Mouse (Mus musculus): Measurements from ENCODE around the gene E030025P04Rik. TPM values are rescaled to one million over a fixed set of nuclear protein-coding genes. Genes with fewer than 3 reads are reported as not detected.

The E030025P04Rik gene
- polyA plus RNA-seq, 1 experiment from 2014 or later, result not detected

- no peak for ATAC-seq (ENCODE audit: insufficient read depth, low FRiP score)
- Histone ChIP-seq H3K27me3 (ENCODE audit: control insufficient read depth, insufficient read depth, low read length) (no peaks in the 10 kb centered on the region), H3K9me3 (replicated peaks; ENCODE audit: control insufficient read depth, low read length) (no peaks in the 10 kb centered on the region; the same call in 1 of the 2 replicates), H3K4me3 (replicated peaks; ENCODE audit: low read length) (no peak overlapping the region), H3K9ac (ENCODE audit: low read length) (no peak overlapping the region), H3K4me1 (ENCODE audit: control insufficient read depth, insufficient read depth, low read length) (no peaks in the 10 kb centered on the region), H3K27ac (ENCODE audit: low read length) (no peak overlapping the region), H3K36me3 (ENCODE audit: control insufficient read depth, insufficient read depth, low read length) (no peaks in the 10 kb centered on the region), H3K4me2 (ENCODE audit: low read depth, low read length) (no peak overlapping the region)
- 88% methylated on average over 1 of the region's 1 CpGs for WGBS
Observed at GRCm38 (mm10) chr11:109172224-109172623, 28.1 kb upstream of the E030025P04Rik start.

GRCm38 (mm10) chr11:109170771-109171170 lies 26.6 kb upstream of the E030025P04Rik start:
- Histone ChIP-seq H3K36me3 (ENCODE audit: control insufficient read depth, insufficient read depth, low read length) (no peaks in the 10 kb centered on the region), H3K4me3 (replicated peaks; ENCODE audit: low read length) (no peak overlapping the region), H3K27ac (ENCODE audit: low read length) (no peak overlapping the region), H3K4me1 (ENCODE audit: control insufficient read depth, insufficient read depth, low read length) (no peaks in the 10 kb centered on the region), H3K9ac (ENCODE audit: low read length) (no peak overlapping the region), H3K27me3 (ENCODE audit: control insufficient read depth, insufficient read depth, low read length) (no peaks in the 10 kb centered on the region), H3K9me3 (replicated peaks; ENCODE audit: control insufficient read depth, low read length) (no peaks in the 10 kb centered on the region; the same call in 1 of the 2 replicates), H3K4me2 (ENCODE audit: low read depth, low read length) (no peak overlapping the region)
- no peak for ATAC-seq (ENCODE audit: insufficient read depth, low FRiP score)
- WGBS, result 94% methylated on average over 6 of the region's 6 CpGs

- no peak for ATAC-seq (ENCODE audit: insufficient read depth, low FRiP score)
- H3K4me1 ChIP-seq (ENCODE audit: control insufficient read depth, insufficient read depth, low read length), result no peaks in the 10 kb centered on the region
- H3K4me3 ChIP-seq (replicated peaks; ENCODE audit: low read length), result no peak overlapping the region
- H3K27me3 ChIP-seq (ENCODE audit: control insufficient read depth, insufficient read depth, low read length), result no peaks in the 10 kb centered on the region
- H3K4me2 ChIP-seq (ENCODE audit: low read depth, low read length), result no peak overlapping the region
- 69% methylated on average over 5 of the region's 5 CpGs for WGBS
- no peak overlapping the region for H3K9ac ChIP-seq (ENCODE audit: low read length)
- no peaks in the 10 kb centered on the region for H3K36me3 ChIP-seq (ENCODE audit: control insufficient read depth, insufficient read depth, low read length)
- no peaks in the 10 kb centered on the region for H3K9me3 ChIP-seq (replicated peaks; ENCODE audit: control insufficient read depth, low read length)
- no peak overlapping the region for H3K27ac ChIP-seq (ENCODE audit: low read length)
Observed at GRCm38 (mm10) chr11:109157694-109158093, 13.5 kb upstream of the E030025P04Rik start.

GRCm38 (mm10) chr11:109144890-109145341 lies 747 bp upstream of the E030025P04Rik start:
- no peak overlapping the region for H3K27ac ChIP-seq (ENCODE audit: low read length)
- ATAC-seq (ENCODE audit: insufficient read depth, low FRiP score), result 0 out of 2 replicates have a peak, but pooled peaks have one; percentile 23
- WGBS, result 44% methylated on average over 7 of the region's 7 CpGs

GRCm38 (mm10) chr11:109126482-109126881 lies 17.7 kb downstream of the E030025P04Rik start:
- Histone ChIP-seq H3K9ac (ENCODE audit: low read length) (no peak overlapping the region), H3K27ac (ENCODE audit: low read length) (no peak overlapping the region), H3K4me1 (ENCODE audit: control insufficient read depth, insufficient read depth, low read length) (no peaks in the 10 kb centered on the region), H3K4me2 (ENCODE audit: low read depth, low read length) (no peak overlapping the region), H3K36me3 (ENCODE audit: control insufficient read depth, insufficient read depth, low read length) (no peaks in the 10 kb centered on the region), H3K9me3 (replicated peaks; ENCODE audit: control insufficient read depth, low read length) (no peaks in the 10 kb centered on the region), H3K27me3 (ENCODE audit: control insufficient read depth, insufficient read depth, low read length) (no peaks in the 10 kb centered on the region), H3K4me3 (replicated peaks; ENCODE audit: low read length) (no peak overlapping the region)
- WGBS, result 67% methylated on average over 7 of the region's 7 CpGs
- peak; percentile 44; the same call in 1 of the 2 replicates for ATAC-seq (ENCODE audit: insufficient read depth, low FRiP score)

More at GRCm38 (mm10) chr11:109144890-109145341, 747 bp upstream of the E030025P04Rik start:
- no peaks in the 10 kb centered on the region for H3K27me3 ChIP-seq (ENCODE audit: control insufficient read depth, insufficient read depth, low read length)
- no peaks in the 10 kb centered on the region for H3K9me3 ChIP-seq (replicated peaks; ENCODE audit: control insufficient read depth, low read length)
- no peaks in the 10 kb centered on the region for H3K36me3 ChIP-seq (ENCODE audit: control insufficient read depth, insufficient read depth, low read length)
- no peaks in the 10 kb centered on the region for H3K4me1 ChIP-seq (ENCODE audit: control insufficient read depth, insufficient read depth, low read length)
- no peak overlapping the region for H3K4me2 ChIP-seq (ENCODE audit: low read depth, low read length)
- no peak overlapping the region for H3K9ac ChIP-seq (ENCODE audit: low read length)
- no peak overlapping the region for H3K4me3 ChIP-seq (replicated peaks; ENCODE audit: low read length)

GRCm38 (mm10) chr11:109125451-109125850 lies 18.7 kb downstream of the E030025P04Rik start:
- no peak overlapping the region for H3K4me2 ChIP-seq (ENCODE audit: low read depth, low read length)
- no peaks in the 10 kb centered on the region for H3K36me3 ChIP-seq (ENCODE audit: control insufficient read depth, insufficient read depth, low read length)
- WGBS, result 74% methylated on average over 5 of the region's 5 CpGs
- no peak overlapping the region for H3K4me3 ChIP-seq (replicated peaks; ENCODE audit: low read length)
- no peaks in the 10 kb centered on the region for H3K27me3 ChIP-seq (ENCODE audit: control insufficient read depth, insufficient read depth, low read length)
- no peak overlapping the region for H3K27ac ChIP-seq (ENCODE audit: low read length)
- no peak overlapping the region for H3K9ac ChIP-seq (ENCODE audit: low read length)
- ATAC-seq (ENCODE audit: insufficient read depth, low FRiP score), result no peak
- no peaks in the 10 kb centered on the region for H3K4me1 ChIP-seq (ENCODE audit: control insufficient read depth, insufficient read depth, low read length)
- H3K9me3 ChIP-seq (replicated peaks; ENCODE audit: control insufficient read depth, low read length), result no peaks in the 10 kb centered on the region

- no peak overlapping the region for H3K4me3 ChIP-seq (replicated peaks; ENCODE audit: low read length)
- no peak overlapping the region for H3K27ac ChIP-seq (ENCODE audit: low read length)
- no peak for ATAC-seq (ENCODE audit: insufficient read depth, low FRiP score)
- WGBS, result 49% methylated on average over 3 of the region's 3 CpGs
- no peaks in the 10 kb centered on the region for H3K4me1 ChIP-seq (ENCODE audit: control insufficient read depth, insufficient read depth, low read length)
- H3K27me3 ChIP-seq (ENCODE audit: control insufficient read depth, insufficient read depth, low read length), result no peaks in the 10 kb centered on the region
- no peaks in the 10 kb centered on the region for H3K9me3 ChIP-seq (replicated peaks; ENCODE audit: control insufficient read depth, low read length)
- H3K36me3 ChIP-seq (ENCODE audit: control insufficient read depth, insufficient read depth, low read length), result no peaks in the 10 kb centered on the region
- H3K4me2 ChIP-seq (ENCODE audit: low read depth, low read length), result no peak overlapping the region
- no peak overlapping the region for H3K9ac ChIP-seq (ENCODE audit: low read length)
Observed at GRCm38 (mm10) chr11:109124284-109124683, 19.9 kb downstream of the E030025P04Rik start.

- 30% methylated on average over 11 of the region's 11 CpGs for WGBS
- H3K4me2 ChIP-seq (ENCODE audit: low read depth, low read length), result no peak overlapping the region
- H3K27me3 ChIP-seq (ENCODE audit: control insufficient read depth, insufficient read depth, low read length), result no peaks in the 10 kb centered on the region
- no peak overlapping the region for H3K27ac ChIP-seq (ENCODE audit: low read length)
- H3K9me3 ChIP-seq (replicated peaks; ENCODE audit: control insufficient read depth, low read length), result no peaks in the 10 kb centered on the region
- H3K4me3 ChIP-seq (replicated peaks; ENCODE audit: low read length), result no peak overlapping the region
- H3K4me1 ChIP-seq (ENCODE audit: control insufficient read depth, insufficient read depth, low read length), result no peaks in the 10 kb centered on the region
- ATAC-seq (ENCODE audit: insufficient read depth, low FRiP score), result no peak
- no peak overlapping the region for H3K9ac ChIP-seq (ENCODE audit: low read length)
- no peaks in the 10 kb centered on the region for H3K36me3 ChIP-seq (ENCODE audit: control insufficient read depth, insufficient read depth, low read length)
Observed at GRCm38 (mm10) chr11:109109826-109110346, 34.3 kb downstream of the E030025P04Rik start.

- Histone ChIP-seq H3K4me1 (ENCODE audit: control insufficient read depth, insufficient read depth, low read length) (no peaks in the 10 kb centered on the region), H3K36me3 (ENCODE audit: control insufficient read depth, insufficient read depth, low read length) (no peaks in the 10 kb centered on the region), H3K27ac (ENCODE audit: low read length) (no peak overlapping the region), H3K9ac (ENCODE audit: low read length) (no peak overlapping the region), H3K4me3 (replicated peaks; ENCODE audit: low read length) (no peak overlapping the region), H3K9me3 (replicated peaks; ENCODE audit: control insufficient read depth, low read length) (no peaks in the 10 kb centered on the region), H3K4me2 (ENCODE audit: low read depth, low read length) (no peak overlapping the region), H3K27me3 (ENCODE audit: control insufficient read depth, insufficient read depth, low read length) (no peaks in the 10 kb centered on the region)
- ATAC-seq (ENCODE audit: insufficient read depth, low FRiP score), result no peak
Observed at GRCm38 (mm10) chr11:109109056-109109455, 35.1 kb downstream of the E030025P04Rik start.
